Mouse (Mus musculus): ENCODE data around the gene Ugt2b34.
"Not testable (repeated sequence)": the region's sequence is repeated elsewhere in the genome, so short reads cannot be mapped to it uniquely, and the experiment has no call there.

The Ugt2b34 gene

GRCm38 (mm10) chr5:86906758-86907157 lies at the start of gene Ugt2b34:
TSS of gene Ugt2b34 (minus strand) at chr5:86906937.
- DNase-seq, result no peak

GRCm38 (mm10) chr5:86942111-86942510 lies 35.4 kb upstream of the Ugt2b34 start:
- no peak for DNase-seq

- no peak for DNase-seq
These were observed 19.7 kb upstream of the Ugt2b34 start, which contains the start of gene Ugt2b1 for GRCm38 (mm10) chr5:86926426-86926825. TSS of gene Ugt2b1 (minus strand) at chr5:86926530.

GRCm38 (mm10) chr5:86920661-86921233 lies 14.0 kb upstream of the Ugt2b34 start:
- DNase-seq, result no peak

- no peak for DNase-seq
These were observed 4.8 kb upstream of the Ugt2b34 start for GRCm38 (mm10) chr5:86911357-86912099.

- no peak for DNase-seq
These were observed 4.0 kb upstream of the Ugt2b34 start for GRCm38 (mm10) chr5:86910770-86911169.

GRCm38 (mm10) chr5:86889933-86890332 lies 16.8 kb downstream of the Ugt2b34 start:
- DNase-seq, result no peak

GRCm38 (mm10) chr5:86888420-86888819 lies 18.3 kb downstream of the Ugt2b34 start:
- DNase-seq, result no peak

GRCm38 (mm10) chr5:86887081-86887480 lies 19.7 kb downstream of the Ugt2b34 start:
- no peak for DNase-seq

- DNase-seq, result no peak
These were observed 20.1 kb downstream of the Ugt2b34 start for GRCm38 (mm10) chr5:86886620-86887019.

GRCm38 (mm10) chr5:86871877-86872276 lies 34.9 kb downstream of the Ugt2b34 start:
- DNase-seq, result no peak

- DNase-seq, result no peak
These were observed 48.4 kb downstream of the Ugt2b34 start for GRCm38 (mm10) chr5:86858336-86858735.

- no peak for DNase-seq
These were observed 49.1 kb downstream of the Ugt2b34 start for GRCm38 (mm10) chr5:86857682-86858081.

GRCm38 (mm10) chr5:86856505-86856904 lies 50.2 kb downstream of the Ugt2b34 start:
- DNase-seq, result not testable (repeated sequence)

GRCm38 (mm10) chr5:86851658-86852057 lies 55.1 kb downstream of the Ugt2b34 start:
- no peak for DNase-seq

GRCm38 (mm10) chr5:86850104-86850503 lies 56.6 kb downstream of the Ugt2b34 start:
- no peak for DNase-seq

GRCm38 (mm10) chr5:86841261-86841660 lies 65.5 kb downstream of the Ugt2b34 start:
- DNase-seq, result not testable (repeated sequence)

- no peak for DNase-seq
These were observed 66.5 kb downstream of the Ugt2b34 start for GRCm38 (mm10) chr5:86840207-86840606.

Measured in cerebellum, adult 9-11 months (tissue).